Mouse (Mus musculus) liver, postnatal 0 days (tissue): ENCODE measurements around the gene 2210408I21Rik. TPM values are rescaled to one million over a fixed set of nuclear protein-coding genes. Genes with fewer than 3 reads are reported as not detected.

Source experiments
- ATAC-seq: fragments of 200-750 bp; cut with Nextera tagmentation; 2 replicates; pipeline ENCODE4 v1.8.0; 2017; ENCODE audit warnings: mild to moderate bottlenecking, moderate library complexity
- DNase-seq: peaks from one replicate; pipeline ENCODE4 v3.0.0-alpha.2; 2016
- H3K27ac ChIP-seq: fragments of 300-500 bp; sonication (generic); 2 replicates; pipeline ENCODE4 v1.5.1; 2014; ENCODE audit warnings: antibody characterized with exemption, moderate library complexity, mild to moderate bottlenecking, low read depth
- H3K27me3 ChIP-seq: fragments of 300-500 bp; sonication (generic); 2 replicates; pipeline ENCODE4 v1.6.1; 2014; ENCODE audit warnings: low read length, control low read depth, mixed read lengths; ENCODE audit not compliant: insufficient read depth
- H3K36me3 ChIP-seq: fragments of 300-500 bp; sonication (generic); replicated peaks from 2 replicates; pipeline ENCODE4 v1.6.1; 2014; ENCODE audit warnings: mild to moderate bottlenecking, control low read depth, low read length, moderate library complexity, mixed read lengths; ENCODE audit not compliant: insufficient read depth
- H3K4me1 ChIP-seq: fragments of 300-500 bp; sonication (generic); 2 replicates; pipeline ENCODE4 v1.6.1; 2014; ENCODE audit warnings: antibody characterized with exemption, mild to moderate bottlenecking, control low read depth; ENCODE audit not compliant: insufficient read depth
- H3K4me2 ChIP-seq: fragments of 300-500 bp; sonication (generic); 2 replicates; pipeline ENCODE4 v1.6.1; 2014; ENCODE audit warnings: low read depth, mild to moderate bottlenecking, low read length, moderate library complexity, mixed read lengths
- H3K4me3 ChIP-seq: fragments of 300-500 bp; sonication (generic); 2 replicates; pipeline ENCODE4 v1.5.1; 2014; ENCODE audit warnings: low read depth, low read length
- H3K9ac ChIP-seq: fragments of 300-500 bp; sonication (generic); replicated peaks from 2 replicates; pipeline ENCODE4 v1.6.1; 2014; ENCODE audit warnings: mild to moderate bottlenecking, moderate library complexity
- H3K9me3 ChIP-seq: fragments of 300-500 bp; sonication (generic); 2 replicates; pipeline ENCODE4 v1.6.1; 2016; ENCODE audit warnings: mild to moderate bottlenecking, control low read depth, low read length, mixed read lengths
- CTCF ChIP-seq: sonication (generic); IDR thresholded peaks from 2 replicates; pipeline ENCODE4 v1.5.1; 2016; ENCODE audit warnings: antibody characterized with exemption, low read depth
- EP300 ChIP-seq: IDR thresholded peaks from 2 replicates; pipeline ENCODE4 v1.6.1; 2016; ENCODE audit warnings: antibody characterized with exemption, low read depth, mild to moderate bottlenecking
- WGBS: fragments of 180-500 bp; shearing (Covaris S2); extraction: QIAGEN DNeasy Blood & Tissue Kit; methylation state at CpG from one replicate; pipeline ENCODE4 v1.1.7; 2014; ENCODE audit not compliant: insufficient replicate concordance; 5-methylcytosine and 5-hydroxymethylcytosine counted together
- polyA plus RNA-seq: library from polyadenylated mRNA; unstranded; fragments of >200 nt; fragmentation: Nextera tagmentation; extraction: Ambion mirVana; gene quantifications from 2 replicates; pipeline ENCODE4 v1.2.1, GENCODE M21; 2015

2210408I21Rik gene
- polyA plus RNA-seq, 1 experiment from 2014 or later, result 2.0 TPM

DNA sequence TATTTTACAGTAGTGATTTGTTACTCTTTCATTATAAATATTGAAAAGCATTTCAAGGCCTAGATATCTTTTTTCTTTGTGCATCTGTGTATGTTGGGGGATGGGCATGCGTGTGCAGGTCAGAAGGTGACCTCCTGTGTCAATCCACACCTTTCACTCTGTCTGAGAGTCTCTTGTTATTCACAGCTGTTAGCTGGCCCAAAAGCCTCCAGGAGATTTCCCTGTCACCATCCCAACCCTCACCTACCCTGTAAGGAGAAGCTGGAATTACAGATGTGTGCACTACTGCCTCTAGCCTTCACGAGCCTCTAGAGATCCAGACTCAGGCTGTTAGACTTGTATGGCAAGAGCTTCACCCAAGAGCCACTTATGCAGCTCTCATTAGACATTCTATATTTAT is 274.5 kb downstream of the 2210408I21Rik start:
- DNase-seq (no peak), ATAC-seq (no peak)
- Histone ChIP-seq H3K9ac (no peak overlapping the region), H3K27ac (no peak overlapping the region), H3K4me3 (no peak overlapping the region), H3K4me2 (no peak overlapping the region), H3K4me1 (no peaks in the 10 kb centered on the region), H3K36me3 (no peaks in the 10 kb centered on the region), H3K9me3 (no peaks in the 10 kb centered on the region), H3K27me3 (no peaks in the 10 kb centered on the region)
- WGBS, result 60% methylated on average over 2 of the region's 2 CpGs
- TF ChIP-seq EP300, result no peak
- TF ChIP-seq CTCF, result no peak

- WGBS, result 70% methylated on average over 2 of the region's 2 CpGs
- no peak overlapping the region for H3K27ac ChIP-seq
- no peak for ATAC-seq
These were observed 277.5 kb downstream of the 2210408I21Rik start for GRCm38 (mm10) chr13:77412829-77413228.

DNA sequence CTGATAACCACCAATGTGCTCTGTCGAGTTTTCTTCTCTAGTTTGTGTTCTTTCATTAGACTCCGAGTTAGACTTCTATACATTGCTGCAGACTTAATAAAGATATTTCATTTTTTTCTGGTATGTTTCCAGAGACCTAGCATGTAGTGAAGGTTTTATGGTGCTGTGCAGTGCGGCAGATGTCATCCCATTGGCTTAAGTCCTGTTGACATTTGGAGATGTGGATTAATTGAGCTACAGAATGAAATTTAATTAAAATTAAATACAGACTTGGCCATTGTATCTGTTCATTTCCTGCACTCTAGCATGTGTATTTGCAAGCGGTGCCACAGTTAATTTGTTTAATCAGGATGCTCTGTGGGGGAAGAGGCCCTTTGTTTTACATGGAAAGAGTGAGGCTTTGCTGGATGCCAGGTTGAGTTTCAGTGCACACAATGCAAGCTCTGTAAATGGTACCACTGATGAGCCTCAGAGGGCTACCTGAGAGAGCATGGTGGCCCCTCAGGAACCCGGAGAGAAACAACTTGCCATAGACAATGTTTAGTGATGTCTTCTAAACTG is 314.7 kb downstream of the 2210408I21Rik start:
- no peak for TF ChIP-seq EP300
- TF ChIP-seq CTCF, result no peak
- ATAC-seq, result no peak
- H3K27me3 ChIP-seq, result no peaks in the 10 kb centered on the region
- no peak overlapping the region for H3K4me2 ChIP-seq
- WGBS, result 74% methylated on average over 5 of the region's 5 CpGs
- no peak overlapping the region for H3K27ac ChIP-seq
- no peaks in the 10 kb centered on the region for H3K36me3 ChIP-seq
- DNase-seq, result no peak
- H3K9me3 ChIP-seq, result no peaks in the 10 kb centered on the region
- H3K4me1 ChIP-seq, result no peaks in the 10 kb centered on the region
- no peak overlapping the region for H3K4me3 ChIP-seq
- no peak overlapping the region for H3K9ac ChIP-seq

More at GRCm38 (mm10) chr13:77412829-77413228, 277.5 kb downstream of the 2210408I21Rik start:
- H3K27me3 ChIP-seq, result no peaks in the 10 kb centered on the region
- H3K9me3 ChIP-seq, result no peaks in the 10 kb centered on the region
- no peaks in the 10 kb centered on the region for H3K36me3 ChIP-seq
- no peak overlapping the region for H3K9ac ChIP-seq
- TF ChIP-seq EP300 (no peak), CTCF (no peak)
- H3K4me1 ChIP-seq, result no peaks in the 10 kb centered on the region
- H3K4me2 ChIP-seq, result no peak overlapping the region
- no peak for DNase-seq
- no peak overlapping the region for H3K4me3 ChIP-seq

DNA sequence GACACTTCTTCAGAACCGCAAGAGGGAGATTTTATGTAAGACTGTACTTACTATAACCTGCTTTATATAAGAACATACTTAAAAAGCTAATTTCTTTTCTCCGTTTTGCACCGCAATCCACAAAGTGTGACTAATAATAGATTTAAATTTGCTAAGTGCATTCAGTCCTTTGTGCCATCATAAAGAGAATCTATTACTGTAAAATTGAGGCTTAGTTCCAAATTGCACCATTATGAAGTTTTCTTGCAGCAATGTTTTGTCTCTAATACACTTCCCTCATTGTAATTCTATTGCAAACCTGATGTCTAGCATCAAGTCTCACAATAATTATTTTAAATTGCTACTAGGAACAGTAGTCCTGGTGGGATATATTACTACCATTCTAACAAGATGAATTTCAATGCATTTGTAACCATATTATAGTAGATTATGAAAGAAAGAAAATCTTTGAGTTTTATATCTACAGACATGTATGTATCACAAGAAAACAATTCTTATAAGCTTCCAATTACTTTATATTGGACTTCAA is 334.8 kb downstream of the 2210408I21Rik start:
- Histone ChIP-seq H3K27me3 (no peaks in the 10 kb centered on the region), H3K36me3 (no peaks in the 10 kb centered on the region), H3K4me1 (no peaks in the 10 kb centered on the region), H3K4me2 (no peak overlapping the region), H3K9me3 (no peaks in the 10 kb centered on the region), H3K9ac (no peak overlapping the region), H3K4me3 (no peak overlapping the region), H3K27ac (no peak overlapping the region)
- WGBS, result 76% methylated on average over 3 of the region's 3 CpGs
- ATAC-seq, result no peak
- TF ChIP-seq EP300, result no peak
- TF ChIP-seq CTCF, result no peak
- no peak for DNase-seq

DNA sequence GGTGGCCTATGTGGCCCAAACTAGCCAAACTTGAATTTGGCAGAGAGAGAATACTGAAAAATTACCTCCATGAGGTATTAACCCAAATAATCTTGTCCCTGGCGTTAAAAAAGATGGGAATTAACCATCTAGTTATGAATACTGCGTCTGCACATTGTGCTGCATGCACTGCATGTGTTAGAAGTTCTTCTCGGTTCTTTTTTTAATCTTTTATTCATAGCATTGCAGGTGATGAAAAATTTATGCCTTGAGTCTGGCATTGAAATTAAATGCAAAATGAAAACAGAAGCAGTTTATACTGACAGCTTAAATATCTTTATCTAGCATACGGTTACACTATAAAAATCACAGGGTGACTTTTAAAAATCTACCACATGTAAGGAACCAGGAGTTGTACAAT is 341.1 kb downstream of the 2210408I21Rik start:
- DNase-seq (no peak), ATAC-seq (no peak)
- Histone ChIP-seq H3K9ac (no peak overlapping the region), H3K4me2 (no peak overlapping the region), H3K4me1 (no peaks in the 10 kb centered on the region), H3K4me3 (no peak overlapping the region), H3K27me3 (no peaks in the 10 kb centered on the region), H3K27ac (no peak overlapping the region), H3K36me3 (no peaks in the 10 kb centered on the region), H3K9me3 (no peaks in the 10 kb centered on the region)
- WGBS, result 77% methylated on average over 4 of the region's 4 CpGs
- TF ChIP-seq EP300 (no peak), CTCF (no peak)

DNA sequence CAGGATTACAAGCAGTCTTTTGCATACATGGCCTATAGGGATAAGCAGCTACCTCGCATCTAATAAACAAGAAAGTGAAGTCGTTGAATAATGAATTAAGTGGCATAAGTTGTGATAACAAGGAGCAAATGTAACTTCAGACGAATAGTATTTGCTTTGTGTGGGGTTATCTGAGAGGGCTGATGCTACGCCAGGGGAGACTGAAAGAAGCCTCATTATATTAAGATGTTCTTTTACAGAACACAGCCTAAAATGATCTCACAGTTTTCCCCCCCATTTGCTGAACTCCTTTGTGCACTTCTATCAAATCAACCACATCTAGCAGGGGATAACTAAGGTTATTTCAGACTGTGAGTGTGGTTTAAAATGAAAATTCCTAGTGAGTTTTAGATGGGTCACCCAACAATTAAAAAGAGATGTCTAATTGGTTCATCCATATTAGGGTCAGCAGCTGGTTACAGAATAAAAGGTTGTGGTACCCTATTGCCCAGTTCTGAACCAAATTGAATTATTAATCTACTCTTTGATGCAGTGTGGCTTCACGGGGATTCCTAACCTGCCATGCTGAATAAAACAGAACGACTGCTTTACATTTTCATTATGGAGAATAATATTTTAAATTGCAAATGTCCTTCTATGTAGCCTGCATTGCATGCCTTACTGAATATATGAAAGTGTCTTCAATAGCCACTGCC is 343.2 kb downstream of the 2210408I21Rik start:
- Histone ChIP-seq H3K36me3 (no peaks in the 10 kb centered on the region), H3K9ac (no peak overlapping the region), H3K4me2 (no peak overlapping the region), H3K4me3 (no peak overlapping the region), H3K27me3 (no peaks in the 10 kb centered on the region), H3K27ac (no peak overlapping the region), H3K9me3 (no peaks in the 10 kb centered on the region), H3K4me1 (no peaks in the 10 kb centered on the region)
- no peak for ATAC-seq
- no peak for TF ChIP-seq EP300
- no peak for TF ChIP-seq CTCF
- DNase-seq, result no peak
- 55% methylated on average over 6 of the region's 6 CpGs for WGBS
